Mouse (Mus musculus) midbrain, embryonic 14.5 days (tissue): ENCODE data around the gene Mecom. TPM values are rescaled to one million over a fixed set of nuclear protein-coding genes. Genes with fewer than 3 reads are reported as not detected.

ENCODE experiments used
- ATAC-seq: fragments of 200-750 bp; cut with Nextera tagmentation; 2 replicates; pipeline ENCODE4 v1.8.0; 2017; ENCODE audit warnings: moderate number of reproducible peaks, moderate library complexity; ENCODE audit not compliant: low FRiP score, low TSS enrichment
- DNase-seq: peaks from one replicate; pipeline ENCODE4 v3.0.0-alpha.2; 2015
- H3K27ac ChIP-seq: fragments of 300-500 bp; sonication (generic); replicated peaks from 2 replicates; pipeline ENCODE4 v1.5.1; 2014; ENCODE audit warnings: mild to moderate bottlenecking, low read depth, low read length, moderate library complexity
- H3K27me3 ChIP-seq: fragments of 300-500 bp; sonication (generic); 2 replicates; pipeline ENCODE4 v1.6.1; 2014; ENCODE audit warnings: low read length, control low read depth, mixed read lengths; ENCODE audit not compliant: control insufficient read depth, insufficient read depth
- H3K36me3 ChIP-seq: fragments of 300-500 bp; sonication (generic); 2 replicates; pipeline ENCODE4 v1.6.1; 2014; ENCODE audit warnings: low read length, control low read depth; ENCODE audit not compliant: control insufficient read depth, insufficient read depth
- H3K4me1 ChIP-seq: fragments of 300-500 bp; sonication (generic); 2 replicates; pipeline ENCODE4 v1.6.1; 2014; ENCODE audit warnings: mild to moderate bottlenecking, antibody characterized with exemption, low read length, control low read depth; ENCODE audit not compliant: control insufficient read depth, insufficient read depth
- H3K4me2 ChIP-seq: fragments of 300-500 bp; sonication (generic); 2 replicates; pipeline ENCODE4 v1.6.1; 2014; ENCODE audit warnings: mild to moderate bottlenecking, low read length, moderate library complexity
- H3K4me3 ChIP-seq: fragments of 300-500 bp; sonication (generic); replicated peaks from 2 replicates; pipeline ENCODE4 v1.5.1; 2014; ENCODE audit warnings: low read depth, low read length
- H3K9ac ChIP-seq: fragments of 300-500 bp; sonication (generic); replicated peaks from 2 replicates; pipeline ENCODE4 v1.6.1; 2014; ENCODE audit warnings: mild to moderate bottlenecking, low read length, moderate library complexity
- H3K9me3 ChIP-seq: fragments of 300-500 bp; sonication (generic); 2 replicates; pipeline ENCODE4 v1.6.1; 2016; ENCODE audit warnings: low read length, control low read depth, mixed read lengths; ENCODE audit not compliant: control insufficient read depth
- WGBS: fragments of 180-500 bp; shearing (Covaris S2); extraction: QIAGEN DNeasy Blood & Tissue Kit; methylation state at CpG from one replicate; pipeline ENCODE4 v1.1.7; 2014; 5-methylcytosine and 5-hydroxymethylcytosine counted together
- polyA plus RNA-seq: library from polyadenylated mRNA; unstranded; fragments of >200 nt; fragmentation: Nextera tagmentation; extraction: Ambion mirVana; gene quantifications from 2 replicates; pipeline ENCODE4 v1.2.1, GENCODE M21; 2014

The Mecom gene
- polyA plus RNA-seq, 1 experiment from 2014 or later = 10.1 TPM

DNA sequence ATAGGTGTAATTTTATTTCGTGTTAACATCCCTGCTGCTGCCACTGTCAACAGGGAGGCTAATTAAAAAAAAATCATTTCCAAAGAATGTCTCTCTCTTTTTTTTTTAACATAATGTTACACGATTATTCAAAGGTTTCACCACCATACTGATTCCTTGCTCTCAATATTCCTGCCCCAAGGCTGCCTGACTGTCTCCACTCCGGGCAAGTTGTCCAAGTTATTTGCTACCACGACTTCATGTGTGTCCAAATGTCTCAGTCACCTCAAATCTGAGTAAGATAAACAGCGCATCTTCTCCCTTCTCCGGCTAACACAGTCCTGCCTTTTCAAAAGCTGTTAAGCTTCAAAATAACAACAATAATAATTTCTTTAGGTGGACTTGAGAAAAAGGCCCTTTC, 536.1 kb downstream of the Mecom start:
- DNase-seq (peak; percentile 36), ATAC-seq (no peak)
- H3K4me3 ChIP-seq = peak overlapping the region; percentile 41
- WGBS = 10% methylated on average over 6 of the region's 6 CpGs
- no peaks in the 10 kb centered on the region for H3K9me3 ChIP-seq
- H3K9ac ChIP-seq = no peak overlapping the region
- no peaks in the 10 kb centered on the region for H3K36me3 ChIP-seq
- H3K27me3 ChIP-seq = peaks cover 7% of the 10 kb centered on the region
- H3K27ac ChIP-seq = no peak overlapping the region
- H3K4me1 ChIP-seq = peaks cover 3% of the 10 kb centered on the region; the same call in 1 of the 2 replicates
- H3K4me2 ChIP-seq = peak overlapping the region; percentile 90

DNA sequence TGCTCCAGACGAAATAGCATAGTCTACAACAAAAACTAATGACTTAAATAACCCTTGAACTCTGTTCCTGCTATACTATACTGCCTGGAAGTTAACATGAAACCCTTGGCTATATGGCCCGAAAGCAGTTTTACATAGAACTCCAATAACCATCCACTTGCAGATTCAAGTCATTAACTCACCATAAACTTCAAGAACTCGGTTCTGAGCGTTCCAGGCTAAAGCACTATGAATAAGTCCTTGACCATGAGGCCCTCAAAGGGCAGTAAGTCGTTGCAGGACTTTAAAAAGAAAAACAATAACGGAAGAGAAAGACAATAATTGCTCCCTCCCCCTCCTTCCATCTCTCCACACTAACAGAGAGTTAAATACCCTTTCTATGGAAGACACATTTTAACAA, 536.9 kb downstream of the Mecom start:
- Histone ChIP-seq H3K9ac (no peak overlapping the region), H3K4me2 (no peak overlapping the region; the same call in 1 of the 2 replicates), H3K27ac (no peak overlapping the region), H3K4me1 (peaks cover 3% of the 10 kb centered on the region; the same call in 1 of the 2 replicates), H3K36me3 (no peaks in the 10 kb centered on the region), H3K27me3 (peaks cover 7% of the 10 kb centered on the region), H3K9me3 (no peaks in the 10 kb centered on the region), H3K4me3 (no peak overlapping the region)
- ATAC-seq (no peak), DNase-seq (no peak)
- WGBS = 36% methylated on average over 6 of the region's 6 CpGs

DNA sequence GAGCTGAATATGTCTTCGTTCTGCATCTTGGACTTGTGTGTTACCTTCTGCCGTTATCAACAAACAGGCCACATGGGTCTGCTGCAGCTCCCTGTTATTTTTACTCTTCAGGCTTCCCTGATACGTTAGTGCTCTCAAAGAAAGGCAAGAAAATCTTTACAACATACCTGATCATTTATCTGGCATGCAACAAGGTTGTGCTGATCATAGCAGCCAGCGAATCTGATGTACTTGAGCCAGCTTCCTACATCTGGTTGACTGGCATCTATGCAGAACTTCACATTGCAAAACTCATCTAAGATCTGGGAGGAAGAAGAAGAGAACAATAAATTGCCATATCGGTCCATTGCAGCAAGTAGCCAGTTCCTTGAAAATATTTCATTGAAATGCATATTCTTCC, 538.2 kb downstream of the Mecom start:
- Histone ChIP-seq H3K9ac (no peak overlapping the region), H3K27me3 (peaks cover 7% of the 10 kb centered on the region), H3K9me3 (no peaks in the 10 kb centered on the region), H3K4me3 (no peak overlapping the region), H3K4me2 (no peak overlapping the region), H3K36me3 (no peaks in the 10 kb centered on the region), H3K27ac (no peak overlapping the region), H3K4me1 (peaks cover 3% of the 10 kb centered on the region; the same call in 1 of the 2 replicates)
- no peak for ATAC-seq
- DNase-seq = no peak
- WGBS = 78% methylated on average over 5 of the region's 5 CpGs

DNA sequence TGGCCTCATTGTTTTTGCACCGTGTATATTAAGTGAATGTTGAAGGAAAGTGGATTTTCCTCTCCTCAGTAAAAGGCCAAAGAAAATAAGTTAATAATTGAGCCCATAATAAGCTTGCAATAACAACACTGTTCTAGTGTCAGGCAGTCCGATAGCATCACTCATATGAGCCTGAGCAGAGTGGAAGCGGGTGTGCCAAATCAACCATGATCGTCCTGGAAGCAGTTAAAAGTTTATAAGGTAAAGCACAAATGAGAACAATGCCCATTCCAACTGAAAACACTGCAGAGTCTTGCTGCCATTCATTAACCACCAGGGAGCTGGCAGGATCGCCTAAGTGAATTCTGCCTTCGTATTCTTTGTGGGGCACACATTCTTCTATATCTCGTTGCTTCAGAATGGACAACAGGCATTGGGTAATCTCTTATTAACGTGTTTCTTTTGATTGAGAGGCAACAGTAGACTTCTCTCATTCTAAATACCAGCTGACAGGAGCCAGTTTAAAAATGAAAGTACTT, 542.9 kb downstream of the Mecom start:
- WGBS = 34% methylated on average over 8 of the region's 8 CpGs
- H3K9me3 ChIP-seq = no peaks in the 10 kb centered on the region
- H3K9ac ChIP-seq = no peak overlapping the region
- no peaks in the 10 kb centered on the region for H3K4me1 ChIP-seq
- no peak overlapping the region for H3K4me2 ChIP-seq
- DNase-seq (no peak), ATAC-seq (no peak)
- H3K27ac ChIP-seq = no peak overlapping the region
- H3K36me3 ChIP-seq = no peaks in the 10 kb centered on the region
- H3K27me3 ChIP-seq = no peaks in the 10 kb centered on the region
- H3K4me3 ChIP-seq = no peak overlapping the region

DNA sequence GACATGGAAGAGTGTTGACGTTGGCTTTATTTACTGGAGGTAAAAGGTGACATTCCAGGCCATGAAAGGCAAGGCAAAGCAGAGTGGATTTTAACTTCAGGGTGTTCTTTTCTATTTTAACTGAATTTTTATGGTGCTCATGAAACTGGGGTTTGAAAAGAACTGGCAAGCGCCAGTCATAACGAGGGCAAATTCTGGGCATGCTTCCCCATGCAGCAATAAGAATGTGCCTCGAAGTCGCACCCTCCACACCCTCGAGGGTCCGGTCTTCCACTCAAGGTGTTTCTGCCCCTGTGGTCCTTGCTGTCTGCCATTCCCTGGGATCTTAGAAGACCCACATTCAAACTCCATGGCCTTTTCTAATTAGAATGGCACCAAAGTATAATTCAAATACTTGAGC, 547.5 kb downstream of the Mecom start:
- no peaks in the 10 kb centered on the region for H3K36me3 ChIP-seq
- no peaks in the 10 kb centered on the region for H3K9me3 ChIP-seq
- no peaks in the 10 kb centered on the region for H3K27me3 ChIP-seq
- no peak for DNase-seq
- no peak overlapping the region for H3K27ac ChIP-seq
- no peaks in the 10 kb centered on the region for H3K4me1 ChIP-seq
- H3K4me3 ChIP-seq = no peak overlapping the region
- no peak overlapping the region for H3K4me2 ChIP-seq
- H3K9ac ChIP-seq = no peak overlapping the region
- WGBS = 83% methylated on average over 7 of the region's 7 CpGs
- no peak for ATAC-seq

DNA sequence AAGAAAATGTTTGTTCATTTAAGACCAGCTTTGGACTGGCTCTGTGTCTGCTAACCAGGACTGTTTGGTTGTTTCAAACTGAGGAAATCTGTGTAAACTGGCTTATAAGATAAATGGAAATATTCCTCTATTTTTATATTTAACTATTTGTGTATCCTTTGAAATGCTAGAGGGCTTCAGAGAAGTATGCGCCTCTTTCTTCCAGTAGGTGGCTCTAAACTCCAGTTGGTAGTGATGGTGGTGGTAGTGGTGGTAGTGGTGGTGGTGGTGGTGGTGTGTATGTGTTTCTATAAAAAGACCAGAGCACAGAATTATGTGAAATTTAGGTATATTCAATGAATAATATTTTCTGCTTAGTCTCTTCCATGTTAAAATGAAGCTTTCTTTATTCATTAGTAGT, 548.8 kb downstream of the Mecom start:
- ATAC-seq (no peak), DNase-seq (peak; percentile 45)
- no peaks in the 10 kb centered on the region for H3K27me3 ChIP-seq
- WGBS = 35% methylated on average over 1 of the region's 1 CpGs
- no peak overlapping the region for H3K4me3 ChIP-seq
- H3K4me2 ChIP-seq = no peak overlapping the region
- H3K36me3 ChIP-seq = no peaks in the 10 kb centered on the region
- H3K9ac ChIP-seq = no peak overlapping the region
- no peak overlapping the region for H3K27ac ChIP-seq
- no peaks in the 10 kb centered on the region for H3K9me3 ChIP-seq
- no peaks in the 10 kb centered on the region for H3K4me1 ChIP-seq

DNA sequence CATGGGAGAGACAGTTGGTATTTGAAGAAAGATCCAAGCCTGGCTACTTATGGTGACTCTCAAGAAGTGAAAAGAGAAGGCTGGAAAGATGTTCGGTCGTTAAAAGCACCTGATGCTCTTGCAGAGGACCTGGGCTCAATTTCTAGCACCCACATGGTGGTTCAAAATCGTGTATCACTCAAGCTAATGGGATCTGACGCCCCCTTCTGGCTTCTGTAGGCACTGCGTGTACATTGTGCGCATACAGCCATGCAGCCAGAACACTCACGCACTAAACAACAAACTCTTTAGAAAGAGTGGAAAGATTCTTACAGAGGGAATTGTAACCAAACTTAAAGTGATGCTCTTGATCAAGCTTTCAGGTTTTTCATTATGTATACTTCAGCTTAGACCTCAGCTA, 550.7 kb downstream of the Mecom start:
- H3K4me1 ChIP-seq = no peaks in the 10 kb centered on the region
- no peak overlapping the region for H3K4me2 ChIP-seq
- H3K9me3 ChIP-seq = no peaks in the 10 kb centered on the region
- DNase-seq = no peak
- no peak overlapping the region for H3K4me3 ChIP-seq
- 86% methylated on average over 7 of the region's 7 CpGs for WGBS
- H3K36me3 ChIP-seq = no peaks in the 10 kb centered on the region
- no peak overlapping the region for H3K9ac ChIP-seq
- no peak for ATAC-seq
- no peaks in the 10 kb centered on the region for H3K27me3 ChIP-seq
- no peak overlapping the region for H3K27ac ChIP-seq

DNA sequence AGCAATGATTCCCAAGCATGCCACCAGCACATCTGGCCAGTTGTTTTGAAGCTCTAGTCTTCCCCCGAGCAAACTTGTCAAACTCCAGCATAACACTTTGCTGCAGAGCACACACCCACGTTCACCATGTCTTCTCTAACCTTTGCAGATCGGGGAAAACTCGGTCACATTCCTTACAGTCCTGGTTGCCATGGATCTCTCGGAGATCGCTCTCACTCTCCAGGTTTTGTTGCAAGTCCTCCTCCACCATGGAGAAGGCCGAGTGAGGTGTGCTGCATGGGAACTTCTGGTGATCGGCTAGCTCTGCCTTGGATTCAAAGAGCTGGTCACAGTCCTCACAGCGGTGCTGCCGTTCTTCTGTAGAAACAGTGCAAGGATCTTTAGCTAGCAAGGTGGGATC, 554.5 kb downstream of the Mecom start:
- ATAC-seq (no peak), DNase-seq (no peak)
- Histone ChIP-seq H3K9ac (no peak overlapping the region), H3K4me3 (no peak overlapping the region), H3K27ac (no peak overlapping the region), H3K4me2 (no peak overlapping the region), H3K36me3 (no peaks in the 10 kb centered on the region), H3K4me1 (no peaks in the 10 kb centered on the region), H3K9me3 (no peaks in the 10 kb centered on the region), H3K27me3 (no peaks in the 10 kb centered on the region)
- 71% methylated on average over 10 of the region's 10 CpGs for WGBS

DNA sequence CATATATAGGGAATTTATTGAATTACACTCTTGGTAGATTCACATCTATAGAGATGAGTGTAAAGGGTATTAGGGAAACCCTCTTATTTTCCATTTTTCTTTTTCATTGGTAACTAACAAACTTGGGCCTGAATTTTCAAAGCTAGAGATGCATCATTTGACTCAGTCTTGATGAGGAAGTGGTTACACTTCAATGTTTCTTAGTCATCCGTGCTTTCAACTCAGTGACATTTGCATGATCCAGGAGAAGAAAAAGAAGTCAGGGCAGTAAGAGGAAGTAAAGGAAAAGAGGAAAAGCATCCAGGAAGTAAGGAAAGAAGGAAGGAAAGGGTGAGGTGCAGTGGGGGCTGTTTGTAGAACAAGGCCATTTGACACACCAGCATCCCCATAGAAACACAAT, 556.3 kb downstream of the Mecom start:
- Histone ChIP-seq H3K4me1 (no peaks in the 10 kb centered on the region), H3K9me3 (no peaks in the 10 kb centered on the region), H3K27ac (no peak overlapping the region), H3K4me2 (no peak overlapping the region), H3K4me3 (no peak overlapping the region), H3K9ac (no peak overlapping the region), H3K36me3 (no peaks in the 10 kb centered on the region), H3K27me3 (no peaks in the 10 kb centered on the region)
- 84% methylated on average over 1 of the region's 1 CpGs for WGBS
- no peak for ATAC-seq
- no peak for DNase-seq
